Comparison of ENCODE assay signal across 8 mouse cellular contexts in genomic region chr8:70541081-70541480, GRCm38 (mm10). TPM values are rescaled to one million over a fixed set of nuclear protein-coding genes. Genes with fewer than 3 reads are reported as not detected.
A peak's percentile ranks its signal among the peaks of the same experiment; 100 is the strongest.
DNase-seq lines count a peak whose midpoint lies in the region; ATAC-seq and TF ChIP-seq lines count a peak whose summit lies in the region.

No protein-coding gene starts in this region.

- 0 out of 2 replicates have a peak, but pooled peaks have one; percentile 12 for TF ChIP-seq CTCF in hindbrain, postnatal 0 days (IDR thresholded peaks at IDR 0.05; ENCODE audit: low read depth)

- ATAC-seq in kidney, embryonic 16.5 days (ENCODE audit: low FRiP score, low TSS enrichment) = no peak
- ATAC-seq in embryonic facial prominence, embryonic 11.5 days (replicated peaks; ENCODE audit: insufficient number of reproducible peaks, low FRiP score, low TSS enrichment, low read depth) = no peak
- no peak for ATAC-seq in hindbrain, postnatal 0 days
- no peak for ATAC-seq in midbrain, embryonic 15.5 days (replicated peaks)
- no peak for ATAC-seq in cerebellum, adult (ENCODE audit: insufficient number of reproducible peaks, low FRiP score, low TSS enrichment)

- peak overlapping the region; percentile 92 for H3K4me3 ChIP-seq in kidney, embryonic 16.5 days (ENCODE audit: low read length)
- H3K4me3 ChIP-seq in embryonic facial prominence, embryonic 11.5 days (ENCODE audit: low read depth, low read length) = no peak overlapping the region
- no peak overlapping the region for H3K4me3 ChIP-seq in hindbrain, postnatal 0 days (ENCODE audit: low read length)
- H3K4me3 ChIP-seq in midbrain, embryonic 15.5 days = peak overlapping the region; percentile 77

- no peaks in the 10 kb centered on the region for H3K27me3 ChIP-seq in kidney, embryonic 16.5 days (ENCODE audit: insufficient read depth, low read length)
- H3K27me3 ChIP-seq in embryonic facial prominence, embryonic 11.5 days (ENCODE audit: control insufficient read depth, insufficient read depth, low read length) = no peaks in the 10 kb centered on the region
- H3K27me3 ChIP-seq in hindbrain, postnatal 0 days (ENCODE audit: insufficient read depth, low read length) = no peaks in the 10 kb centered on the region
- no peaks in the 10 kb centered on the region for H3K27me3 ChIP-seq in midbrain, embryonic 15.5 days (replicated peaks)

- no peak overlapping the region; the same call in 1 of the 2 replicates for H3K9ac ChIP-seq in kidney, embryonic 16.5 days (replicated peaks; ENCODE audit: low read length)
- no peak overlapping the region; the same call in 1 of the 2 replicates for H3K9ac ChIP-seq in embryonic facial prominence, embryonic 11.5 days (replicated peaks; ENCODE audit: low read length)
- no peak overlapping the region for H3K9ac ChIP-seq in hindbrain, postnatal 0 days (replicated peaks; ENCODE audit: low read length)
- peak overlapping the region; percentile 68; the same call in 1 of the 2 replicates for H3K9ac ChIP-seq in midbrain, embryonic 15.5 days

- H3K9me3 ChIP-seq in kidney, embryonic 16.5 days (ENCODE audit: low read length) = no peaks in the 10 kb centered on the region
- no peaks in the 10 kb centered on the region for H3K9me3 ChIP-seq in embryonic facial prominence, embryonic 11.5 days (replicated peaks; ENCODE audit: control insufficient read depth, low read length)
- no peaks in the 10 kb centered on the region for H3K9me3 ChIP-seq in hindbrain, postnatal 0 days (ENCODE audit: low read length)
- no peaks in the 10 kb centered on the region for H3K9me3 ChIP-seq in midbrain, embryonic 15.5 days

- 72% methylated on average over 5 of the region's 5 CpGs for WGBS in kidney, embryonic 16.5 days
- 81% methylated on average over 5 of the region's 5 CpGs for WGBS in embryonic facial prominence, embryonic 11.5 days
- WGBS in hindbrain, postnatal 0 days = 85% methylated on average over 5 of the region's 5 CpGs
- 85% methylated on average over 5 of the region's 5 CpGs for WGBS in midbrain, embryonic 15.5 days

- peaks cover 14% of the 10 kb centered on the region; the same call in 1 of the 2 replicates for H3K36me3 ChIP-seq in kidney, embryonic 16.5 days (ENCODE audit: insufficient read depth, low read length)
- H3K36me3 ChIP-seq in embryonic facial prominence, embryonic 11.5 days (replicated peaks; ENCODE audit: control insufficient read depth, insufficient read depth, low read depth, low read length) = peaks cover 1% of the 10 kb centered on the region; the same call in 1 of the 2 replicates
- H3K36me3 ChIP-seq in hindbrain, postnatal 0 days (ENCODE audit: insufficient read depth, low read length) = no peaks in the 10 kb centered on the region; the same call in 1 of the 2 replicates
- 0 out of 2 replicates have a peak, but pooled peaks cover 6% of the 10 kb centered on the region for H3K36me3 ChIP-seq in midbrain, embryonic 15.5 days (replicated peaks)

- no peak for DNase-seq in kidney, postnatal 14 days
- DNase-seq in embryonic facial prominence, embryonic 11.5 days (ENCODE audit: low spot score) = no peak
- DNase-seq in hindbrain, postnatal 0 days (ENCODE audit: low spot score) = no peak
- DNase-seq in layer of hippocampus, adult 9-11 months = no peak
- no peak for DNase-seq in right cerebral cortex, postnatal 14 days

- H3K4me1 ChIP-seq in kidney, embryonic 16.5 days (ENCODE audit: insufficient read depth, low read length) = peaks cover 38% of the 10 kb centered on the region
- peaks cover 10% of the 10 kb centered on the region for H3K4me1 ChIP-seq in embryonic facial prominence, embryonic 11.5 days (ENCODE audit: control insufficient read depth, insufficient read depth, low read length)
- peaks cover 14% of the 10 kb centered on the region; the same call in 1 of the 2 replicates for H3K4me1 ChIP-seq in hindbrain, postnatal 0 days (ENCODE audit: insufficient read depth, low read length)
- H3K4me1 ChIP-seq in midbrain, embryonic 15.5 days = peaks cover 48% of the 10 kb centered on the region

- H3K27ac ChIP-seq in kidney, embryonic 16.5 days (ENCODE audit: low read length) = peak overlapping the region; percentile 98; the same call in 1 of the 2 replicates
- no peak overlapping the region for H3K27ac ChIP-seq in embryonic facial prominence, embryonic 11.5 days (replicated peaks; ENCODE audit: low read depth, low read length)
- H3K27ac ChIP-seq in hindbrain, postnatal 0 days = no peak overlapping the region
- no peak overlapping the region for H3K27ac ChIP-seq in midbrain, embryonic 15.5 days

- H3K4me2 ChIP-seq in kidney, embryonic 16.5 days (replicated peaks; ENCODE audit: low read depth, low read length) = peak overlapping the region; percentile 86
- H3K4me2 ChIP-seq in embryonic facial prominence, embryonic 11.5 days (ENCODE audit: low read depth, low read length) = 0 out of 2 replicates have a peak overlapping the region, but pooled peaks have one; percentile 72
- H3K4me2 ChIP-seq in hindbrain, postnatal 0 days (ENCODE audit: low read depth, low read length) = peak overlapping the region; percentile 97
- H3K4me2 ChIP-seq in midbrain, embryonic 15.5 days = peak overlapping the region; percentile 82

RNA-seq across cellular contexts. Expression of gene Ell, which starts 1.8 kb away (rescaled TPM):
- 24.1 and 25.1 TPM in 2 replicates for polyA plus RNA-seq in kidney, embryonic 16.5 days (2015; fragmentation: Nextera tagmentation; extraction: Ambion mirVana)
- polyA plus RNA-seq in embryonic facial prominence, embryonic 11.5 days (2014; fragmentation: Nextera tagmentation; extraction: Ambion mirVana) = 15.3 and 16.1 TPM in 2 replicates
- 15.6 and 16.7 TPM in 2 replicates for total RNA-seq in hindbrain, postnatal 0 days (2014; rRNA removed)
- 10.0 and 10.8 TPM in 2 replicates for polyA plus RNA-seq in hindbrain, postnatal 0 days (2015; fragmentation: Nextera tagmentation; extraction: Ambion mirVana)
- 18.6 and 19.9 TPM in 2 replicates for polyA plus RNA-seq in midbrain, embryonic 15.5 days (2015; fragmentation: Nextera tagmentation; extraction: Ambion mirVana)

RNA-seq across cellular contexts. Expression of gene Kxd1, which starts 13.3 kb away (rescaled TPM):
- polyA plus RNA-seq in kidney, embryonic 16.5 days (2015; fragmentation: Nextera tagmentation; extraction: Ambion mirVana) = 65.4 and 69.9 TPM in 2 replicates
- 47.4 and 49.9 TPM in 2 replicates for polyA plus RNA-seq in embryonic facial prominence, embryonic 11.5 days (2014; fragmentation: Nextera tagmentation; extraction: Ambion mirVana)
- 48.7 and 56.8 TPM in 2 replicates for total RNA-seq in hindbrain, postnatal 0 days (2014; rRNA removed)
- polyA plus RNA-seq in hindbrain, postnatal 0 days (2015; fragmentation: Nextera tagmentation; extraction: Ambion mirVana) = 53.8 and 56.6 TPM in 2 replicates
- polyA plus RNA-seq in midbrain, embryonic 15.5 days (2015; fragmentation: Nextera tagmentation; extraction: Ambion mirVana) = 46.4 and 51.7 TPM in 2 replicates

RNA-seq across cellular contexts. Expression of gene Fkbp8, which starts 13.6 kb away (rescaled TPM):
- 353 and 359 TPM in 2 replicates for polyA plus RNA-seq in kidney, embryonic 16.5 days (2015; fragmentation: Nextera tagmentation; extraction: Ambion mirVana)
- polyA plus RNA-seq in embryonic facial prominence, embryonic 11.5 days (2014; fragmentation: Nextera tagmentation; extraction: Ambion mirVana) = 175 and 196 TPM in 2 replicates
- 532 and 593 TPM in 2 replicates for total RNA-seq in hindbrain, postnatal 0 days (2014; rRNA removed)
- 343 and 360 TPM in 2 replicates for polyA plus RNA-seq in hindbrain, postnatal 0 days (2015; fragmentation: Nextera tagmentation; extraction: Ambion mirVana)
- 450 and 462 TPM in 2 replicates for polyA plus RNA-seq in midbrain, embryonic 15.5 days (2015; fragmentation: Nextera tagmentation; extraction: Ambion mirVana)

RNA-seq across cellular contexts. Expression of gene Uba52, which starts 30.5 kb away (rescaled TPM):
- 869 and 882 TPM in 2 replicates for polyA plus RNA-seq in kidney, embryonic 16.5 days (2015; fragmentation: Nextera tagmentation; extraction: Ambion mirVana)
- polyA plus RNA-seq in embryonic facial prominence, embryonic 11.5 days (2014; fragmentation: Nextera tagmentation; extraction: Ambion mirVana) = 783 and 884 TPM in 2 replicates
- total RNA-seq in hindbrain, postnatal 0 days (2014; rRNA removed) = 510 and 535 TPM in 2 replicates
- polyA plus RNA-seq in hindbrain, postnatal 0 days (2015; fragmentation: Nextera tagmentation; extraction: Ambion mirVana) = 717 and 784 TPM in 2 replicates
- 587 and 620 TPM in 2 replicates for polyA plus RNA-seq in midbrain, embryonic 15.5 days (2015; fragmentation: Nextera tagmentation; extraction: Ambion mirVana)

RNA-seq across cellular contexts. Expression of gene Rex1bd, which starts 34.5 kb away (rescaled TPM):
- 133 and 135 TPM in 2 replicates for polyA plus RNA-seq in kidney, embryonic 16.5 days (2015; fragmentation: Nextera tagmentation; extraction: Ambion mirVana)
- polyA plus RNA-seq in embryonic facial prominence, embryonic 11.5 days (2014; fragmentation: Nextera tagmentation; extraction: Ambion mirVana) = 126 and 140 TPM in 2 replicates
- 140 TPM in 2 replicates for total RNA-seq in hindbrain, postnatal 0 days (2014; rRNA removed)
- polyA plus RNA-seq in hindbrain, postnatal 0 days (2015; fragmentation: Nextera tagmentation; extraction: Ambion mirVana) = 188 and 190 TPM in 2 replicates
- 164 and 169 TPM in 2 replicates for polyA plus RNA-seq in midbrain, embryonic 15.5 days (2015; fragmentation: Nextera tagmentation; extraction: Ambion mirVana)

Comparison
In these comparisons a context has a peak if more than half of its experiments do, and no peak if none do; other contexts are left out.
1. H3K4me3 ChIP-seq: peak in kidney, embryonic 16.5 days (single experiment) and midbrain, embryonic 15.5 days (single experiment); none in embryonic facial prominence, embryonic 11.5 days (single experiment) and hindbrain, postnatal 0 days (single experiment).
2. Peak in every context shown above with its lines, with median percentiles within 50 percentile points of each other: H3K4me2 ChIP-seq.